Mouse (Mus musculus) testis, adult 2 months (tissue): ENCODE measurements around the gene Ksr1.
"Not testable (repeated sequence)": the region's sequence is repeated elsewhere in the genome, so short reads cannot be mapped to it uniquely, and the experiment has no call there.

Experiments
- CTCF ChIP-seq: fragments of 200-500 bp; IDR thresholded peaks from 2 replicates; pipeline ENCODE4 v1.5.1; 2012; ENCODE audit warnings: low read depth, mild to moderate bottlenecking, inconsistent platforms, low read length, moderate library complexity; ENCODE audit not compliant: control insufficient read depth, insufficient read depth, insufficient replicate concordance
- POLR2A ChIP-seq: fragments of 200-500 bp; IDR thresholded peaks from 2 replicates; pipeline ENCODE4 v1.6.1; 2012; ENCODE audit warnings: low read depth, mild to moderate bottlenecking, inconsistent platforms, low read length, moderate library complexity; ENCODE audit not compliant: control insufficient read depth

DNA sequence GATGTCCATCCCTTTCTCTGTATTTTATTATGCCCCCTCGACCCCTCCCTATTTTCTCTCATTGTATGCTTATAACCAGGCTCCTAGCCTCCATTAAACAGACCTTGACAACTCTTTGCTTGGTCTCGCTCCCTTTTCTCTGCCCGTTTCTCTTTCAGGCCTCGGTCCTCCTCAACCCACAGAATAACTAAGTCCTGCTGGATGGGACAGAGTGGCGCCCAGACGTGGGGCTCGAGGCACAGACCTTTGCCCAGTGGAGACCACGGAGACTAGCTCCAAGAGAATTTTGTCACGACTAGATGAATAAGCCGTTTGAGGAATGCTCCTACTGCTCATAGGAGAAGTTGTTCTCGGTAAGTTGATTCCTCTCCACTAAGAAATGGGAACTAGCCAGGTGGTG, 157.0 kb downstream of the Ksr1 start:
- not testable (repeated sequence) for TF ChIP-seq POLR2A, CTCF
